Mouse (Mus musculus) kidney, adult 2 months (tissue): ENCODE results near the gene Tbx4. TPM values are rescaled to one million over a fixed set of nuclear protein-coding genes. Genes with fewer than 3 reads are reported as not detected.
A peak's percentile ranks its signal among the peaks of the same experiment; 100 is the strongest.

Experiments used
- DNase-seq: peaks from one replicate; pipeline ENCODE4 v3.0.0; 2021
- H3K27ac ChIP-seq: fragments of 200-500 bp; 2 replicates; pipeline ENCODE4 v1.5.1; 2012; ENCODE audit warnings: low read depth, low read length, control low read depth, inconsistent platforms; ENCODE audit not compliant: insufficient read depth
- H3K27me3 ChIP-seq: fragments of 200-500 bp; replicated peaks from 2 replicates; pipeline ENCODE4 v1.6.1; 2012; ENCODE audit warnings: mild to moderate bottlenecking, moderate library complexity, low read length, inconsistent platforms; ENCODE audit not compliant: control insufficient read depth, insufficient read depth
- H3K36me3 ChIP-seq: fragments of 200-500 bp; 2 replicates; pipeline ENCODE4 v1.6.1; 2012; ENCODE audit warnings: mild to moderate bottlenecking, moderate library complexity, low read length, inconsistent platforms; ENCODE audit not compliant: control insufficient read depth, insufficient read depth
- H3K4me1 ChIP-seq: fragments of 200-500 bp; 2 replicates; pipeline ENCODE4 v1.6.1; 2011; ENCODE audit warnings: low read length; ENCODE audit not compliant: control insufficient read depth, insufficient read depth
- H3K4me3 ChIP-seq: fragments of 200-500 bp; 2 replicates; pipeline ENCODE4 v1.5.1; 2011; ENCODE audit warnings: mild to moderate bottlenecking, low read depth, low read length, control low read depth; ENCODE audit not compliant: insufficient read depth
- CTCF ChIP-seq: fragments of 200-500 bp; conservative IDR thresholded peaks from 2 replicates; pipeline ENCODE4 v1.5.1; 2011; ENCODE audit warnings: low read depth, mild to moderate bottlenecking, control low read depth, low read length, moderate library complexity, mixed read lengths; ENCODE audit not compliant: insufficient read depth, insufficient read length
- POLR2A ChIP-seq: fragments of 200-500 bp; IDR thresholded peaks from one replicate; pipeline ENCODE4 v1.6.1; 2011; ENCODE audit warnings: low read depth, low read length, control low read depth
- WGBS: fragments of 180-500 bp; shearing (Covaris S2); methylation state at CpG from one replicate; pipeline ENCODE4 v1.1.7; 2018; 5-methylcytosine and 5-hydroxymethylcytosine counted together
- polyA plus RNA-seq: library from polyadenylated mRNA; depleted of rRNA; stranded (reverse); fragments of >200 nt; gene quantifications from 2 replicates; pipeline ENCODE4 v1.2.3, GENCODE M21; 2012; rRNA removed

Gene Tbx4
- 0.08 TPM in 2 replicates for polyA plus RNA-seq

DNA sequence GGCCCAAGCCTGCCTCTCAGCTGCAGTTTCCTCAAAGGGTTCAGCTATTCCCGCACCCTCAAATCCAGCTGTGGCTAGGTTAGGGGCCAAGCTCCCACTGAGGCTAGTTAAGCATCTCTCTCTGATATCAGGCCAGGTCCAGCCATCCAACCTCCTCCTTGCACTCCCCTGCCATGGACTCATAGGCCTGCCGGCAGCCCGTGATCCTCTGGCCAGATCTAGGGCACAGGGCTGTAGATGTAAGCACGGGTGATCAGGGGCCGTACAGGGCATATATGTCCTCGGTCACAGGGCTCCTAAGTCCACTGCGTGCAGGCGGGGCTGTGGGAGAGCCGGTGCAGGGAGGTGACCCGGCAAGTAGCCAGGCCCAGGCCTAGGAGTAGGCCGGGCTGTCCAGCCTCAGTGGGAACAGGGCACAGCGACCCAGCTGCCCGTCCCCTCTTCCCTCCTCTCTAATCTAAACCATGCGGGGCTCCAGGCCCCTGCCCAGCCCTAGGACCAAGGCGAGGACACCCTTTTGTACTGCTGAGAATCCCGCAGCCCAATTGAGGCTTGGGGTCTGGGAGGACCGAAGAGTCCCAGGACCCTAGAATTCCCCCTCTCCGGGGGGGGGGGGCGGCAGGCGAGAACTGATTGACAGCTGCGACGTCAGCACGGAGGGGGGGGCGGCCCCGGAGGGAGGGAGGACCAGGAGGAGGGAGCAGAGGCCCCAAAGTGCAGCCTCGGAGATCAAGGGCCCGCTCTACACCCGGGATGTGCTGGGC, at the start of gene Tbx4:
Gene Tbx4, plus strand, starts transcription at position 758 of the 764 bp plus-strand sequence.
- H3K36me3 ChIP-seq = no peaks in the 10 kb centered on the region
- no peak within 1 kb of the TSS for H3K27ac ChIP-seq
- H3K27me3 ChIP-seq = peaks cover 6% of the 10 kb centered on the region
- DNase-seq = no peak
- TF ChIP-seq CTCF (no peak), POLR2A (no peak)
- no peaks in the 10 kb centered on the region for H3K4me1 ChIP-seq
- H3K4me3 ChIP-seq = no peak within 1 kb of the TSS
- 54% methylated on average over 24 of the region's 28 CpGs for WGBS

DNA sequence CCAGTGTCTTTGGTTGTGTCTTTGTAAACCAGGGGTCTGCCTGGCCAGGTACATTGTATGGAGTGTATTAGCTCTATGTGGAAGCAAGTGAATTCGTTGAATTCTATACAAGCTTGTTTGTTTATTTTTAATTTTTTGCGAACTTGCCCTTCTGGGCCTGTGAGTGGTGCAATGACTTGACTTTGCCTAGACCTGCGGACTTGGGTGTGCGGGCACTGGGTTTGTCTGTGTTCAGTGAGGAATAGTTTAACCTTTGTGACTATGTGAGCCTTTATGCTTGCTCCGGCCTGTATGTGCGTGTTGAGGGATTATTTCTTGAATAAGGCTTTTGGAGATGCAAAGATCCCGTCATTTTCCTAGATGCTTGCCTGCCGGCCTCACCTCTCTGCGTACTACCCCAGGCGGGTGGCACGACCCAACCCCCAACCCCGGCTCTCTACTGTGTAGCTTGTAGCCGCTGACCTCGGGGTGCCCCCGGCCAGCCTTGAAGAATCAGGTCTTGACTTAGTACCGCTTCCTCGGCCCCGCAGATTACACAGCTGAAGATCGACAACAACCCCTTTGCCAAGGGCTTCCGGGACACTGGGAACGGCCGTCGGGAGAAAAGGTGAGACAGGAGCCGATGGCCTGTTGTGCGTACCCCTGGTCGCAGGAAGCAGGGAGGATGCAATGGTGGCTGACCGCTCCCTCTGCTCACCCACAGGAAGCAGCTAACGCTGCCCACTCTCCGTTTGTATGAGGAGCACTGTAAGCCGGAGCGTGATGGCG, 49.5 kb upstream of the Tbx4 start:
- H3K36me3 ChIP-seq = peaks cover 4% of the 10 kb centered on the region; the same call in 1 of the 2 replicates
- TF ChIP-seq CTCF (no peak), POLR2A (no peak)
- H3K4me1 ChIP-seq = no peaks in the 10 kb centered on the region
- H3K4me3 ChIP-seq = peak overlapping the region; percentile 59
- 30% methylated on average over 32 of the region's 32 CpGs for WGBS
- DNase-seq = peak; percentile 42
- H3K27me3 ChIP-seq = no peaks in the 10 kb centered on the region
- H3K27ac ChIP-seq = peak overlapping the region; percentile 88

DNA sequence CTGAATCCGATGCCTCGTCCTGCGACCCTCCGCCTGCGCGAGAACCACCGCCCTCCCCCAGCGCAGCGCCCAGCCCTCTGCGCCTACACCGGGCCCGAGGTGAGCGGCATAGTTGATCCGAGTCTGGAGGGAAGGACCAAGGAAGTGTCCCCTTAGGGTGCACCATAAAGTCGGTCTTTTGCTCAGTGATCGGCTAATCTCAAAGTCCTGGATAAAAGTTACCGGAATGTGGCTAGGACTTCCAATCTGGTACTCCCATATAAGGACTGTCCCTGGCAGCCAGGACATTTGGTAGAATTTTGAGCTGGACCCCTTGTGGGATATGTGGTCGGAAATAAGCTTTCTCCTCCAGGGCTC, 49.0 kb upstream of the Tbx4 start:
- Histone ChIP-seq H3K27me3 (no peaks in the 10 kb centered on the region), H3K27ac (peak overlapping the region; percentile 88), H3K4me1 (no peaks in the 10 kb centered on the region), H3K4me3 (peak overlapping the region; percentile 59), H3K36me3 (peaks cover 4% of the 10 kb centered on the region; the same call in 1 of the 2 replicates)
- WGBS = 15% methylated on average over 18 of the region's 18 CpGs
- DNase-seq = no peak
- TF ChIP-seq CTCF = no peak
- no peak for TF ChIP-seq POLR2A

DNA sequence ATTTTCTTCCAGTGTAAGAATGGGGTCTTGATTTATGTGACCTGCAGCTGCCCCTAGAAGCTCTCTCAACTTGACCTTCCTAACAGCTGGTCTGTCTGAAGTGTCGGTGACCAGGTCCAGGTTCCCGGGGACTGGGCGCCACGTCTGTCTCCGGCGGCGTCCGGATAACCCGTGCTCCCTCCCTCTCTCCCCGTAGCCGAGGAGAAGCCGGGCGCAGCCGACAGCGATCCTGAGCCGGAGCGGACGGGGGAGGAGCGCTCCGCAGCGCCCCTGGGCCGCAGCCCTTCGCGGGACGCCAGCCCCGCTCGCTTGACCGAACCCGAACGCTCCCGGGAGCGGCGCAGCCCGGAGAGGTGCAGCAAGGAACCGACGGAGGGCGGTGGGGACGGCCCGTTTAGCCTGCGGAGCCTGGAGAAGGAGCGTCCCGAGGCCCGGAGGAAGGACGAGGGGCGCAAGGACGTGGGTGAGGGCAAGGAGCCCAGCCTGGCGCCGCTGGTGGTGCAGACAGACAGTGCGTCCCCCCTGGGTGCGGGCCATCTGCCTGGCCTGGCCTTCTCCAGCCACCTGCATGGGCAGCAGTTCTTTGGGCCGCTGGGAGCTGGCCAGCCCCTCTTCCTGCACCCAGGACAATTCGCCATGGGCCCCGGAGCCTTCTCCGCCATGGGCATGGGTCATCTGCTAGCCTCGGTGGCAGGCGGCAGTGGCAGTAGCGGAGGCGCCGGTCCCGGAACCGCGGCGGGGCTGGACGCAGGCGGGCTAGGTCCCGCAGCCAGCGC, 48.4 kb upstream of the Tbx4 start:
- WGBS = 23% methylated on average over 66 of the region's 67 CpGs
- peaks cover 4% of the 10 kb centered on the region; the same call in 1 of the 2 replicates for H3K36me3 ChIP-seq
- H3K4me3 ChIP-seq = peak overlapping the region; percentile 59
- no peaks in the 10 kb centered on the region for H3K27me3 ChIP-seq
- peak overlapping the region; percentile 88 for H3K27ac ChIP-seq
- no peak for TF ChIP-seq POLR2A
- H3K4me1 ChIP-seq = peaks cover 4% of the 10 kb centered on the region; the same call in 1 of the 2 replicates
- peak; percentile 33 for DNase-seq

DNA sequence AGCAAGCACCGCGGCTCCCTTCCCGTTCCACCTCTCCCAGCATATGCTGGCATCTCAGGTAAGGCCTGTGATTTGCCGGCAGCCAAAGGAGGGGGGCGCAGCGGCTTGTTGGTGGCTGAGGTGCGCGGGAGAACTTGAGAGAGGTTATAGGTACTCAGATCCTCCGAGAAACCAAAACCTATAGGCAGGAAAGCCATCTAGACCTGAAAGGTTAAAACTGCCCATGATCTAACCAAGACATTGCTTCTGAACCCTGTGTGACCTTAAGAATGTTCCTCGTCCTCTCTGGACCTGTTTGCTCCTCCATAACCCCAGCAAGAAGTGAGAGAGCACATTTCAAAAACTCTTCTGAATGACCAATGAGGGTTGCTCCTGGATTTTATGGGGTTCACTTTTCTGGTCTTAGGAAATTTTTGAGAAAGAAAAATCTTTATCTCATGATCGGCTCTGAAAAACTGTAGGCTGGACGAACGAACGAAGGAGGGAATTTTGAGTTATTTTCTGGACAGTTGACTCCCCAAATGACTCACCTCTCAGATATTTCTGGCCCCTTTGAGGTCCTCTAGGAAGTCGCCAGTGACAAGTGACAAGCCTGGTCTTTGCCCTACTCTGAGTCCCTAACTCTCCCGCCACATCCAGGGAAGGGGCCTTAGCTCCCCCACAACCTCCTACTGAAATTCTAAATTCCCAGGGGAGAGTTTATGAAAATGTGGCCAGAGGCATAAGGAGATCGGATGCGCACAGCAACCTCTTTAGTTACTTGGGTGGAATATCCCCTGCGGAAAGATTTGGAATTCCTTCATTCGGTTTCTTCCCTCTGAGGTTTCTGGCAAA, 47.6 kb upstream of the Tbx4 start:
- peaks cover 4% of the 10 kb centered on the region; the same call in 1 of the 2 replicates for H3K36me3 ChIP-seq
- H3K27me3 ChIP-seq = no peaks in the 10 kb centered on the region
- H3K4me3 ChIP-seq = peak overlapping the region; percentile 59
- H3K27ac ChIP-seq = peak overlapping the region; percentile 88
- DNase-seq = peak; percentile 37
- peaks cover 7% of the 10 kb centered on the region; the same call in 1 of the 2 replicates for H3K4me1 ChIP-seq
- no peak for TF ChIP-seq POLR2A
- TF ChIP-seq CTCF = no peak
- WGBS = 42% methylated on average over 20 of the region's 20 CpGs

DNA sequence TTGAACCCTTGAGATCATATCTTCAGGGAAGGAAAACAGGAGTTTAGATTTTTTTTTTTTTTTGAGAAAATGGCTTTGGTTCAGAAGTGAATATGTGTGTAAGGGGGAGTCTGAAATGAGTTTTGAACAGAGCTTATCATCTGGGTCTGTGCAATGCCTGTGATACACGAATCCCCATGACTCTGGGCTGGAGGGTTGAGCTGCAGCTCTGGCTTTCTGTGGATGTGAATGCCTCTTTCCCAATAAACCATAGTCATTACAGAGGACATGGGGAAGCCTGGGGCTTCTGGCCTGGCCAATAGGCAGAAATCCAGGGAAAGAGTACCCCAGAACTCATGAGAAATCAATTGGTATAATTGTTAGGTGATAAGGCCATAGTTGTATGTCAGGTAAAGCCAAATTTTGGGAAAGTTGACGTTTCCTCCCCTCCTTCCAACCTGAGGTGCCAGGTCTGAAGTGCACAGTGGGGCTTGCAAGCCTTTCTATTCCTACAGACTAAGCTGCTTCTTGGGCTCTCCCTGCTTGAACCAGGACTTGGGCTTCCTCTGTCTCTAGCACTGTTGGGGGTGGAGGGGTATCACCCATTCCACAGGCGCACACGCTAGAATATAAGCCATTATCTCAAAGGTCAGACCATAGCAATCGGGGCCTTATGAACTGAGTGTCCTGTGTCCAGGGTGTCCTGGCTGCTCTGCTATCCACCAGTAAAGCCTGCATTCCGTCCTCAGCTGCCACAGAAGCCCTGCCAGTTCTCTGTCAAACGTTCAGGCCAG, 46.8 kb upstream of the Tbx4 start:
- DNase-seq = peak; percentile 31
- Histone ChIP-seq H3K27ac (peak overlapping the region; percentile 88), H3K4me3 (peak overlapping the region; percentile 37), H3K27me3 (no peaks in the 10 kb centered on the region), H3K36me3 (peaks cover 4% of the 10 kb centered on the region; the same call in 1 of the 2 replicates), H3K4me1 (peaks cover 7% of the 10 kb centered on the region; the same call in 1 of the 2 replicates)
- WGBS = 44% methylated on average over 7 of the region's 7 CpGs
- TF ChIP-seq POLR2A (no peak), CTCF (no peak)
